Mouse (Mus musculus): ENCODE data around the gene Chmp4b.
A peak's percentile ranks its signal among the peaks of the same experiment; 100 is the strongest.

The Chmp4b gene

DNA sequence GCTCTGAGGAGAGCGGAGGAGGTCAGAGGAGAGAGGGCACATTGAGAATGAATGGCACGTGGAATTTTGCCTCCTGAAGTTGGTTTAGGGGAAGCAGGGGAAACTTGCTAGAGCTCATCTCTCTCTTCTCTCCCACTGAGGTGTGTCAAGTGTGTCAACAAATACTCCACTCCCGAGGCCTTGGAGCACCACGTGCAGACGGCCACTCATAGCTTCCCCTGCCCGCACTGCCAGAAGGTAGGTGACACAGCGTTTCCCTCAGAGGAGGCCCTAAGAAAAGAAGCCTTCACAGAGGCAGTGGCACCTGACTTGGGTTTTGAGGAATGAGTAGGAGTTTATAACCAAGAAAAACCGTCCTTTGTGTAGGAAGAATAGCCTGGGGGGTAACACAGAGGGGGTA lies 10.3 kb upstream of the Chmp4b start:
- no peak for DNase-seq (ENCODE audit: low read depth, low spot score)

DNA sequence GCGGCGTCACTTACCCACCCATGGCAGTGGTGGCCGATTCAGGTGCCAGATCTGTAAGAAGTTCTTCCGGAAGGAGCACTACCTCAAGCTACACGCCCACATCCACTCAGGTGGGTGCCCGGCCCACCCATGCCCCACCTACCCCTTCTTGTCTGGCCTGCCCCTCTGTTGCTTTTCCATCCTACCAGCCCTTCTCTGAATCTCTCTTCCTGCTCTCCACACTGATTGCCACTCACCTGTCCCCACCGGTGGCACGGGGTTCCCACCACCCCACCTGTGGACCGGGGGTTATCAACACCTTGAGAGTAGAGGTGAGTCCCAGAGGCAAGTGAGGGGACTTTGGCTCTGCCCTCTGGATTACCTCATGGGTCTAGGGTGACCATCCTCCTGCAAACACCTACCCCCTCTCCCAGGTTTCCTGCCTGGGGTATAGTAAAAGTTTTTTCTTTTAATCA lies 9.5 kb upstream of the Chmp4b start:
- no peak for DNase-seq (ENCODE audit: low read depth, low spot score)

GRCm38 (mm10) chr2:154642712-154643385 lies 8.7 kb upstream of the Chmp4b start:
- no peak for DNase-seq (ENCODE audit: low read depth, low spot score)

- DNase-seq (ENCODE audit: low read depth, low spot score) = no peak
These were observed 4.9 kb upstream of the Chmp4b start for GRCm38 (mm10) chr2:154646634-154647033.

GRCm38 (mm10) chr2:154648086-154648485 lies 3.4 kb upstream of the Chmp4b start:
- peak; percentile 48 for DNase-seq (ENCODE audit: low read depth, low spot score)

- no peak for DNase-seq (ENCODE audit: low read depth, low spot score)
These were observed 1.1 kb upstream of the Chmp4b start for GRCm38 (mm10) chr2:154650404-154650803.

DNA sequence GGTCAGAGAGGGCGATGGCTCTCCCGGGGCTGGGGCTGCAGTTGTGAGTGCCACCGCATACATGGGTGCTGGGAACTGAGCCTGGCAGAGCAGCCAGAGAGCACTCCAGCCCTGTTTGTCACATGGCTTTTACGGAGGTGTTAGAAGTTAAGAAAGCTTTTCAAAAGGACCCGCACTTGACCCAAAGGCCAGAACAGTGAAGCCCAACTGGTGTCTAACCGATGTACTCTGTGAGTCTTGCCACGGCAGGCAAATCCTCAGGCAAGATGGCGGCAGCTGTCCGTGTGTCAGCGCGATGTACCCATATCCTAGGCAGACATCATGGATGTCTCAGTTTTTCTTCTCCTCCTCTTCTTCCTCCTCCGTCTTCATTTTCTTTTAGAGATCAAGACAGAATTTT lies 3.5 kb downstream of the Chmp4b start:
- DNase-seq (ENCODE audit: low read depth, low spot score) = no peak

- DNase-seq (ENCODE audit: low read depth, low spot score) = no peak
These were observed 4.4 kb downstream of the Chmp4b start for GRCm38 (mm10) chr2:154655878-154656414.

DNA sequence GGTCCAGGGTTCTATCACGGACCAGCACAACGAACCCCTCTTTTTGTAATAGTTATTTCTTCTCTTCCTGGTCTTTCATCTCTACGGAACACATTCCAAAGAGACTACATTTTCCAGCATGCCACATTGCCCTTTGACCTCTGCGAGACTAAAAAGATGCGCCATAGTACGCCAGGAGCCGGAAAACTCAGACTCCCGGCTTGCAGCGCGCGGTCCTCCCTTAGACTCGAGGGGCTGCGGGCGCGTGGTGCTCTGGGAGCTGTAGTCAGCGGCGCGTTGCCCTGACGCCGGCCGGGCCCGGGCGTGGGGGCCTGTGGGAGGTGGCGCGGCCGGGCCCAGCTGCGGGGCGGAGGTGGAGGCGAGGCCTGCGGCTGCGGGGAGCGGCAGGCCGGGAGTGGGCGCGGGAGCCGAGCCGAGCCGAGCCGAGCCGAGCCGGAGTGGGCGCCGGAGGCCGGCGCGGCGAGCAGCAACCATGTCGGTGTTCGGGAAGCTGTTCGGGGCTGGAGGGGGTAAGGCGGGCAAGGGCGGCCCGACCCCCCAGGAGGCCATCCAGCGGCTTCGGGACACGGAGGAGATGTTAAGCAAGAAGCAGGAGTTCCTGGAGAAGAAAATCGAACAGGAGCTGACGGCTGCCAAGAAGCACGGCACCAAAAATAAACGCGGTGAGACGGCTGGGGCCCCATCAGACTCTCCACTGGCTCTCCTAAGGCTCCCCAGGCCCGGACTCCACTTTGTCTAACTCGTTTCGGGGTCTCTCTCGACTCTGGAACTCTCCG lies 5.4 kb downstream of the Chmp4b start:
- DNase-seq (ENCODE audit: low read depth, low spot score) = peak; percentile 98

DNA sequence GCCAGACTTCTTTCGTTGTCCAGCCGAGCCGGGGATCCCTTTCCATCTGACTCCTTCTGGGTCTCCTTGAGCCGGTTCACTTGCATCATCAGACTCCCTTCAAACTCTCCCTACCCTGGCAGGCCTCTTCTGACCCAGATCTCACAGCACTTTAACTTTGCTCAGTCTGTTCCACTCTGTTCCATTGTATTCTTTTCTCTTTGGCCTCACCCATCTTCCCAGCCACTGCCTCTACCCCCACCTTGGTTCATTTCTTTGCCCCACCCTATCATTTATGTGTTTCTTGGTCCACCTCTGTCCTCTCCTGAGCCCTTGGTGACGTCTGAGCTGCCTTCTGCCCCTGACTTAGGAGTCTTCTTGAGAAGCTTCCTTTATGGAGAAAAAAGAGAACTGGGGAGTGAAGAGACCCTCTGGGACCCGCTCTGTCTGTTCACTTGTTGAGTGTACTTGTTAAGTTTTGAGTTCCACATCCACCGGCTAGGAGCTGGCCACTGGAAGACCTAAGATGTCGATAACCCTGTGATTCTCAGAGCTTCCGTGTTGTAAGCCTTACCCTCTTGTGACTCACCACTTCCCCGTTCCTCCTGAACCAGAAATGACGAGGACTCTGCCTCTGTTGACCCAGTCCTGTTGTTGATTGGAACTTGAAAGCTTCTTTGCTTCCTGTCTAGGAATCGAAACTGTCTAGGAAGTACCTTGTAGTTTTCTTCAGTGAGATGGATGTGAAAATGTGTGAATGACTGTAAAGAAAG lies 6.2 kb downstream of the Chmp4b start:
- peak; percentile 93 for DNase-seq (ENCODE audit: low read depth, low spot score)

DNA sequence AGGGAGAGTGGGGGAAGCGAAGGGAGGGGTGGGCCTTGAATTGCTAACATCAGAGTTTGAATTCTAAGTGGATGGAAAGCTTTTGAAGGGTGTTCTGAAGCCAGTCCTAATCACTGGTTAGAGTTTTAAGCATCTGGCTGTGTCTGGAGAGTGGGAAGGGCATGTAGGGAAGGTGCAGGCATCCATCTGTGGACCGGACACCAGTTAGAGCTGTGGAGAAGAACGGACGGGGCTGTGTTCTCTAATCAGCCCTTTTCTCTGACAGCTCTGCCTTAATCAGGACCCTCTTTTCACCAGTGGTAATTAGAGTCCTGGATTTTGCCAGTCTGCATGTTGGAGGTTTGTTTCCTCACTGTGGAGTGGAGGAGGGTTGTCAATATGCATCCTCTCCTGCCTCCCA lies 7.6 kb downstream of the Chmp4b start:
- DNase-seq (ENCODE audit: low read depth, low spot score) = no peak

DNA sequence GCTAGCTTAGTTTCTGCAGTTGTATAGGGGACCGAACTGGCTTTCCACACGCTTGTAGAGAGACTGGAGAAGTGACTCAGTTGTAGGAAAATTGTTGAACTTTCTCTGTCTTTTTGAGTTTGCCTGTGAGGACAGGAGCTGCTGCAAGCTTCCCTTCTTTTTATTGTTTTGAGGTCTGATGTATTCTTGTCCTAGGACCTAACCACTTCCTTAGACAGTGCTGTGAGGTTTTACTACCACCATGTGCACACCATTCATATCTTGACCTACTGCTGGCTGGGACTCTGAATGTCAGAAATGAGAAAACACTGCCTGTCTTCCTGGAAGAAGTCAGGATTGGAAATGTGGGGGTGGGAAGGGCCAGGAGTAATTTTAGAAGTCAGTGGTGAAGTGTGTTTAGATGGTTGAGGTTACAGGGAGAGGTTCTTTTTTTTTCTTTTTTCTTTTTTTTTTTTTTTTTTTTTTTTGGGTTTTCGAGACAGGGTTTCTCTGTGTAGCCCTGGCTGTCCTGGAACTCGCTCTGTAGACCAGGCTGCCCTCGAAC lies 8.1 kb downstream of the Chmp4b start:
- peak; percentile 54 for DNase-seq (ENCODE audit: low read depth, low spot score)

GRCm38 (mm10) chr2:154668680-154669079 lies 17.2 kb downstream of the Chmp4b start:
- DNase-seq (ENCODE audit: low read depth, low spot score) = no peak

DNA sequence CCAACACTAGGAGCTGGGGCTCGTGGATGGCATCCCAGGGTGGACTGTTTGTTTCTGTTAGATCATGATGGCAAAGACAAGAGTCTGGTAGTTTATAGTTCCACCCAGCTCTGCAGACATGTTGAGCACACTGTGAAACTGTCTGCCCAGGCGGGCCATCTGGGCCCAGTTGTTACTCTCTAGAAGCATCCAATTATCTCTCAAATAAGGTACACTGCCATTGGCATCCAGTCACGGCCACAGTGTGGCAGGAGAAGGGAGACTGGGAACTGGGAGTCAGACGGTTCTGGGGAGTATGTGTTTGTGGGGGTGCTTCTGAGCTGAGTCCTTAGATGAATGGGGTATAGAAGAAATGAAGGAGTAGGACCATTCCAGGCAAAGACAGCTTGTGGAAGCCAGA lies 18.6 kb downstream of the Chmp4b start:
- DNase-seq (ENCODE audit: low read depth, low spot score) = no peak

- no peak for DNase-seq (ENCODE audit: low read depth, low spot score)
These were observed 19.2 kb downstream of the Chmp4b start for GRCm38 (mm10) chr2:154670741-154671140.

DNA sequence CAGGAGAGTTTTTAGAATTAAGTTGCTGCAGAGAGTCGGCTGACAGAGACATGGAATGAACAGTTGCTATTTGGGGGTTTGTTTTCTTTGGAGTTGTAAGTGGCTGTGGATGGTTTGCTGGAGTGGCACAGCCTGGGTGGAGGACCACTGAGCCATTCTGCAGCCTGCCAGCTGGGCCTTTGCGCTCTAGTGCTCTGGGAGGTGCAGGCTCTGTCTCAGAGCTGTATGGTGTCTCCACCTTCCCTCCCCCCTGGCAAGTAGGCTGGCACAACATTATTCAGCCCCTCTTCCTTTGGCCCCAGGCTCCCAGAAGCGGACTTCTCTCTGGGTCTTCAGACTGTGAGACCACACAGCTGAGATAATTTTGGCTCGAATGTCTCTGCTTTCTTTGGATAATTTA lies 22.5 kb downstream of the Chmp4b start:
- no peak for DNase-seq (ENCODE audit: low read depth, low spot score)

DNA sequence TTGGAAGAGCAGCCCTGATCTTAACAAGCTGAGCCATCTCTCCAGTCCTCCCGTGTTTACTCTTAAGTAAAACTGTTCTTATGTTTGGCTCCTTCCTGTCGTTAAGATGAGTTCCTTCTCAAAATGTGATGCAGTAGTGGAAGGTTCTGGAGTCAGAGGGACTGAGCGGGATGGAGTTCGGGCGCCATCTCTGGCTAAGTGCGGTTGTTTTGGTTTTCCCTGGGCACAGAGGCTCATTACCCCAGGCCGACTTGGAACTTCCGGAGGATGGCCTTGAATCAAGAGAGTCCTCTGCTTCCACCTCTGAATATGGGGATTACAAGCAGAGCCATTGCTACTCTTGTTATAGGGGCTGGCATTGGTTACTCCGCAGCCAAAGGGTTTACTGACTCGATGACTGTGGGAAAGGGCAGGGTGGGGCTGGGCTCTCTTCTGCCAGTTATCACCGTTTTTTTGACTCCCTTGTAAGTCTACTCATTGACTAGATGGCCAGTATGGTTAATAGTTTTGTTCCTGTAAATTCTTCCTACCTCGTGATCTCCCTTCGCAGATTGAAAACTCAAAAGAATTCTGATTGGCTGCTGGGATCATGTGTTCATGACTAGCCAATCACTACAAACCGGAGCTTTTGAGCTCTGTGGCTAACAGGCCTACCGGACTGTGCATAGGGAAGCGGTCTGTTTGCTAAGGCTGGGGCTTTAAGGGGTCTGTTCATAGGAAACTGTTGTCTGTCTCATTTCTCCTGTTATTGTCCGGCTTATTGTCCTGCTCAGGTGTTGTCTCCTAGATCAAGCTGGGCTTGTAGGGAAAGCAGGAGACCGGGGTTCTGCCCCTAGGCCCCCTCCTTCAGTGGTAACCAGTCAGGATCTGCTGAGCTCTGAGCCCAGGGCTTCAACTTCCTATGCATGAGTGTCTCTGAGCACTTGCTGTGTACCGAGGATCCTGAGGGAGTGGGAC lies 25.4 kb downstream of the Chmp4b start:
- no peak for DNase-seq (ENCODE audit: low read depth, low spot score)

DNA sequence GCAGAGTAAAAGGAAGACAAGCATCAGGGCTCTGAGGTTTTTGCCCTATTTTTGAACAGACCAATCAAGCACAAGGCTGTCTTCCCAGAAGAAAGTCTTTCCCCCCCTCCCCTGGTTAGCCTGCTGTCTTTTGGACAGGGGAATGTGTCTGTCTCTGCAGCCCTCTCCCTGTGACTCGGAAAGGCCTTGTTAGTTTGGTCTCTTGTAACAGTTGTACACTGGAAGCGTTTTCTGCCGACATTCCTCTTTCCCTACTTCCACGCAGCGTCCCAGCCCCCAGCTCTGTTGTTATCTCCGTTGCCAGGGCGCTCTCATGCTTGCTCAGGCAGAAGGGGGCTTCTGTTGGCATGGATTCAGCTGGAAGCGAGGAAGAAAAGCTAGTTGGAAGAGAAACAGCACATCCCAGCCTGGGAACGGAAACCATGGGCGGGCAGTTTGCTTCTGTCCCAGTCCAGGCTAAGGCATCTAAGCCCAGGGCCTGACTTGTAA lies 26.2 kb downstream of the Chmp4b start:
- DNase-seq (ENCODE audit: low read depth, low spot score) = no peak

GRCm38 (mm10) chr2:154678995-154679394 lies 27.5 kb downstream of the Chmp4b start:
- no peak for DNase-seq (ENCODE audit: low read depth, low spot score)

GRCm38 (mm10) chr2:154680337-154680736 lies 28.8 kb downstream of the Chmp4b start:
- DNase-seq (ENCODE audit: low read depth, low spot score) = no peak

- no peak for DNase-seq (ENCODE audit: low read depth, low spot score)
These were observed 29.4 kb downstream of the Chmp4b start for GRCm38 (mm10) chr2:154680941-154681340.

All from CD4-positive helper T cell, adult 2 months (primary cell).